Mouse (Mus musculus): ENCODE measurements around the gene Adra2a. TPM values are rescaled to one million over a fixed set of nuclear protein-coding genes. Genes with fewer than 3 reads are reported as not detected.

The Adra2a gene
- 0.31 and 0.35 TPM in 2 replicates for total RNA-seq (2017)

DNA sequence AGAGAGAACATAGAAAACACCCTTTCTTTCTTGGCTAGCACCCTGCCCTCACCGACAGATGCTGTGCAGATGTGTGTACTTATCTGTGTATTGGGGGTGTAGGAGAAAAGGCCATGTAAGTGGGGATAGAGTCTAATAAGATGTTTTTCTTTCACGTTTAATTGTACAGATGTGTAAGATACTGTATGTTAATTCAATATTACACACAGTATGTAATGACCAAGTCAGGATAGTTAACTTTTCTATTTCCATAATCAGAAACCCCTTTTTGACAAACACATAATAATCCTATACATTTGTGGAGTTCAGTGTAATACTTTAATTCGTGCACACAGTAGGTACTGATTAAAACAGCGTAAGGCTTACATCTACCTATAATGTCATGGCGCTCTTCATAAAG, at the start of gene Adra2a:
Adra2a (plus strand) TSS at position 301 of the 400 bp plus-strand sequence.
- no peak for ATAC-seq (replicated peaks in 1 of 2; ENCODE audit: insufficient read depth in 1 of 2, low FRiP score in 2 of 2, low TSS enrichment in 1 of 2, low read depth in 1 of 2, poor library complexity in 2 of 2, severe bottlenecking in 2 of 2)

DNA sequence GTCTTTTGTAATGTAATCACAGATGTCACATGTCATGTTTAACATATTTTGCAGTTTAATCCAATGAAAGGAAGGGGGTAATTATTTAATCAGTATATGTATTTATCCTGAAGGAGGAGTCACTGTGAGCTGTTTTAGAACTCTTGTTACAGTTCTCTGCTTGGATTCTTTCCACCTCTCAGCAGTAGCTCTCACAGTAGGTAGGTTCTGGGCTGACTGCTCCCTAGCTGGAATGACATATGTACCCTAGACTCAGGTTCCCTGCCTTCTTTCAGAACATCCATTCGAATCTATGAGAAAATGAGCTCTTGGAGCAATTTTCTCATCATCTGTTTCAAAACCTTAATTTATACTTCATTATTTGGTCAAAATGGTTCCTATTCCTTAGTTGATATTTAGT, 49.7 kb upstream of the Adra2a start:
- no peak for ATAC-seq (replicated peaks in 1 of 2; ENCODE audit: insufficient read depth in 1 of 2, low FRiP score in 2 of 2, low TSS enrichment in 1 of 2, low read depth in 1 of 2, poor library complexity in 2 of 2, severe bottlenecking in 2 of 2)

DNA sequence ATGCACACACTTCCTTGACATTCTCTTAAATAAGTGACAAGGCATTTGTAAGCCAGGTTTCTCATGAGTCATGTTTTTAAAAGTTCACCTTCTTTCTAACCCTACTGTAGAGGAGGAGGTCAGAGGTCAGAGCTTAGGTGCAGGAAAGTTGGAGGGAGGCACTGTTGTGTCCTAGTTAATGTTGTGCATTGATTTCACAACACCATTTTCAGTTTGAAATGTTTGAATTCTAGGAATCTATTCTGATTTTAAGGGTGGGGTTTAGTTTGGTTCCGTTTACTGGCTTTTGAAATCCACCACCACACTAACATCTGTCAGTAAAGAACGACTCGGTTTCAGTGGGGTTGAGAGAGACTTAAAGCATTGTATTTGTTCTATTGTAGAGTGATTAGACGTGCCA, 33.0 kb upstream of the Adra2a start:
- ATAC-seq (replicated peaks in 1 of 2; ENCODE audit: insufficient read depth in 1 of 2, low FRiP score in 2 of 2, low TSS enrichment in 1 of 2, low read depth in 1 of 2, poor library complexity in 2 of 2, severe bottlenecking in 2 of 2) = 0 out of 4 replicates have a peak, but pooled peaks of 1 of the 2 experiments have one; percentile 17

DNA sequence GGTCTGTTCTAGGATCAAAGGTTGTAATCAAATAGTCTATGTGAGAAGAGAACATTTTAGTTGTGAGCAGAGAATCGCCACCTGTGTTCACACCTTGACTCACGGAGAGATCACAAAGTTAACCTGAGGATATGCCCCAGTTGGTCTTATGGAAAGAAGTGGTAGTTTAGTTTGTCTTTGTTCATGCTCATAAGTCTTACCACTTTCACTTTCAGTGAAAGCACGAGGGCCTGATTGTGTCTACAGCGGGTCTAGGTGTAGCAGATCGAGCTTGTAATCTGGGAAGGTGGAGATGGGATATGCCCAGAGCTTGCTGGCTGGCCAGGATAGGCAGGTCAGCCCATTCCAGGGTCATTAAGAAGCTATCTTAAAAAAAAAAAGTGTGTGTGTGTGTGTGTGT, 29.0 kb upstream of the Adra2a start:
- no peak for ATAC-seq (replicated peaks in 1 of 2; ENCODE audit: insufficient read depth in 1 of 2, low FRiP score in 2 of 2, low TSS enrichment in 1 of 2, low read depth in 1 of 2, poor library complexity in 2 of 2, severe bottlenecking in 2 of 2)

DNA sequence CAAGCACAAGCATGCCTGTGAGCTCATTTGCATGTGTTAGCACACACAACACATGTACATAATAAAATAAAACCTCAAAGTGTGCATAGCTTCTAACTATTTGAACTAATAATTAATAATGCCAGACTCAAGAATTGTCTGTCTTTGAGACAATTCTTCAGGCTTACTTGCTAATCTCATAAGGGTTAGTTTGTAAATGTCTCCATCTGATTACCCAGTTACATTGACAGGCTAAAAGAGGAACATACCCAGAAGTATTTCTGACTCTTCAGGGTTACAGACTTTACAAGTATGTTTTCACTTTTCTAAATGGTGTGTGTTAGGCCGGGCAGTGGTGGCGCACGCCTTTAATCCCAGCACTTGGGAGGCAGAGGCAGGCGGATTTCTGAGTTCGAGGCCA, 28.4 kb upstream of the Adra2a start:
- 0 out of 4 replicates have a peak, but pooled peaks of 1 of the 2 experiments have one; percentile 59 for ATAC-seq (replicated peaks in 1 of 2; ENCODE audit: insufficient read depth in 1 of 2, low FRiP score in 2 of 2, low TSS enrichment in 1 of 2, low read depth in 1 of 2, poor library complexity in 2 of 2, severe bottlenecking in 2 of 2)

DNA sequence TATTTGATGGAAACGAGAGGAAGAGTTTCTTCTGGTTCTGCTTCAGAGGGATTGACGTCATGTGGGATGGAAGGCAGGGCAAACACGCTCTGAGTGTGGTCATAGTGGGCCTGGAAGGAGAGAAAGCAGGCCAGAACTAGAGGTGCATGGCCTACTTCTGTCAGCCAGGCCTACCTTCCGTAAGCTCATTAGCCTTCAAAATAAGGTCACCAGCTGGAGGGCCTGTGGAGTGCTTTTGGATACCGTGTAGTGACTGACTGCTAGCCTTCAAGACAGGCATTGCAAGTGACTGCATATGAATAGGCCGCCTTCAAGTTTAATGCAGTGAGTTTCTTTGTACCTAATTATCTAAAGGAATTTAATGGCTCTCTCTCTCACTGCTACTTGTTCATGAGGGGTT, 8.9 kb upstream of the Adra2a start:
- ATAC-seq (replicated peaks in 1 of 2; ENCODE audit: insufficient read depth in 1 of 2, low FRiP score in 2 of 2, low TSS enrichment in 1 of 2, low read depth in 1 of 2, poor library complexity in 2 of 2, severe bottlenecking in 2 of 2) = no peak

DNA sequence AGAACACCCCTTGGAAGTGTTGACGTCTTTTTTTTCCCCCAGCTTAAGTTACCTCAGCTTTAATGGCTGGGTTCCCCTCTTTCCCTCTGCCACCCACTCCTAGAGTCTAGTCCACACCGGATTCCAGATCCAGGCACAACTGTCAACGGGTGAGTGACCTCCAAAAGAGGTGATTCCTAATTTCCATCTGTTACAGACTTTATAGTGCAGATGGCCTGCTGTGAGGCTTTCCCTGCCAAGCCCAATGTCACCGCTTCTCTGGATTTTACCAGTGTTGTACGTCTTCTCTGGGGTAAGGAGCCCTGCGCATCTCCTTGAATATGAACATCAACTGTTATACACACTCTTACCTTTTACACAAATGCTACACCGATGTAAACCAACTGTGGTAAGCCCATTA, 4.5 kb upstream of the Adra2a start:
- no peak for ATAC-seq (replicated peaks in 1 of 2; ENCODE audit: insufficient read depth in 1 of 2, low FRiP score in 2 of 2, low TSS enrichment in 1 of 2, low read depth in 1 of 2, poor library complexity in 2 of 2, severe bottlenecking in 2 of 2)

DNA sequence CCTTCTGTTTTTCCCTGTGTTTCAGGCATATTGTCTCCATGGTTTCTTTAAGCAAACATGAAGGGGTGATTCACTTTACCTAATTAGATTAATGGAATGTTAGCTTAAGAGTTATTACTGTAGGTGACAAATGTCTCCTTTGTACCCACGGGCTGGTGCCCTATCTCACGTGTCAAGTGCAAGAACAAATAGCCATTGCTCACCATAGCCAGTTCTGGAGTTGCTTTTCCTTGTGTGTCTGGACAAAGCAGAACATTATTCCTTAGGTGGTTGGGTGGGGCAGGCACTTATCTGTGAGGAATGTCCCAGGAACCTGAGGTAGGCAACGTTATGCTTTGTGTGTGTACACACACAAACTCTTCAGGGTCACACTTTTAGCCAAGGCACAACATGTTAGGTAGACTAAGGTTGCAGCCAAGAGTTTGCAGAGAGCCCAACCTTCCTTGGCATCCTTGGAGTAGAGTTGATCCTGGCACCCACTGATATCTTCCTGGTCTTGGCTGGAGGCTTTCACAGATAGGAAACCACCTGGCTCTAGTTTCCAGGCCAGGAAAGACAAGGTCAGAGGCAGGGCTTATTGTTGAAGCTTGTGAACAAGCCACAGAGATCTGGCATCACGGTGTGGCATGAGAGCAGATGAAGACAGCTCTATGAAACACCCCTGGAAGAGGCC, 3.5 kb upstream of the Adra2a start:
- no peak for ATAC-seq (replicated peaks in 1 of 2; ENCODE audit: insufficient read depth in 1 of 2, low FRiP score in 2 of 2, low TSS enrichment in 1 of 2, low read depth in 1 of 2, poor library complexity in 2 of 2, severe bottlenecking in 2 of 2)

DNA sequence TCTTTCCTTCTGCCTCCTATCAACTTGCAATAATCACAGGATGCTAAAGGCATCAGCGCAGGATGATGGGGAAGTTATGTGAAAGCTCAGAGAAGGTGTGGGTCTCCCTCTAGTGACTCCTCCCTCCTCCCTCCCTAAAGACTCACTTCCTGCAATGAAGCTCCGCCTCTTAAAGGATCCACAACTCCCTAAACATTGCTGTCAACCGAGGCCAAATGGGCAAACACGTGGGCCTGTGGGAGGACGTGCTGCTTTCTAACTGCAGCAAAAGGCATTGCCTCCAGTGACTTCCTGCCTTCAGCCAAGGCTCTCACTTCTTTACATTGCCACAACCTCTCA, 3.0 kb upstream of the Adra2a start:
- ATAC-seq (replicated peaks in 1 of 2; ENCODE audit: insufficient read depth in 1 of 2, low FRiP score in 2 of 2, low TSS enrichment in 1 of 2, low read depth in 1 of 2, poor library complexity in 2 of 2, severe bottlenecking in 2 of 2) = peak; percentile 47 to 57; a peak in 3 of 4 replicates

DNA sequence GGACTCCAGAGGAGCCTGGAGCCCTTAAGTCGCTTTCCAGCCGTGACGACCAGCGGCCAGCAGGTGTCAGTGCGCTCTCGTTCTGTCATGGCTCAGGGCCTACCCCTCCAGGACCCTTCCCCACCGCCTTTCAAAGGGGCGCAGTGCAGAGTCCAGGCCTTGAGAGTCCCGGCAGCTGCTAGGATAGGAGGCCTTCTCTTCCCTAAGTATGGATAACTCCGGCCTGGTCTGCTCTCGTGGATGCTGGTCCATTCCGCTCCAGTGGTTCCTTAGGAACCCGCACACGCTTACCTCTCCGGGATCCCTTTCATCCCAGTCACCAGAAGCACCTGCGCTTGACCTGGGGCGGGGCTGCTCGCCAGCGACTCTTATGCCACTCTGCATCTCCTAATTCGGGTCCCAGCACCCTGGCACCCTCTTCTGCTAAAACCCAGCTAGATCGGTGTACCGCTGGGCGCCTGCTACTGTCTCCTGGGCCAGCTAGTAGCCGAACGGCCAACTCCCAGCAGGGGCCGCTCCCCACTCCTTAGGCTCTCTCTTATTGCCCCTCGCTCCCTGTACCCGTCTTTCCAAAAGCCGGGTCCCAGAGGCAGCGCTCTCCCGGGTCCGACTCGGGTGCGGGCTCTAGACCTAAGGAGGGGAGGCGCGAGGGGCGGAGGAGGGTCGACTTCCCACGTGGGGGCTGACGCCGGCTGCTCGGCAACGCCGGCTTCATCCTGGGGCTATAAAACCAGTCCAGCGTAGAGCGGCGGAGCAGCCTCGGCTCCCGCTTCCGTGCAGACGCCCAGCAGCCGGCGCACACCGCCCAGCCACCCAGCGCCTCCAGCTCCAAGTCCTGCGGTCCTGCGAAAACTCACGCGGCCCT, 788 bp downstream of the Adra2a start:
- peak in 1 of 2 experiments; percentile 31; a peak in 2 of 4 replicates for ATAC-seq (replicated peaks in 1 of 2; ENCODE audit: insufficient read depth in 1 of 2, low FRiP score in 2 of 2, low TSS enrichment in 1 of 2, low read depth in 1 of 2, poor library complexity in 2 of 2, severe bottlenecking in 2 of 2)

DNA sequence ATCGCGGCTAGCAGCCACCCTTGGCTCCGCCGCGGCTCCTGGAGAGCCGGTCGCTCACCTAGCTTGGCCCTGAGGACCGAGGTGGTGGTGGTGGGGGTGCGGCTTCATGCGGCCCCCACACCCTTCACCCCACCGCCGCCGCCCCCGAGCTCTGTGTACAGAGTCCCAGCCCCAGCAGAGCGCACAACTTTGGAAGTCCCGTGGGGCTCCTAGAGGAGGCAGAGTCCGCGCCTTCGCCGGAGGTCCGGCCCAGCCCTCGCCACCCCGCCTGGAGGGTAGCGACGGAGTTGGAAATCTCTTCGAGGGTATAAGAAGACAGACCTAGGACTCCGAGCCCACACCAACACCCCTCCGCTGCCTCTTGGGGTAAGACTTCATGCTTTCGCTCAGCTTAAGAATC, 1.5 kb downstream of the Adra2a start:
- ATAC-seq (replicated peaks in 1 of 2; ENCODE audit: insufficient read depth in 1 of 2, low FRiP score in 2 of 2, low TSS enrichment in 1 of 2, low read depth in 1 of 2, poor library complexity in 2 of 2, severe bottlenecking in 2 of 2) = no peak

DNA sequence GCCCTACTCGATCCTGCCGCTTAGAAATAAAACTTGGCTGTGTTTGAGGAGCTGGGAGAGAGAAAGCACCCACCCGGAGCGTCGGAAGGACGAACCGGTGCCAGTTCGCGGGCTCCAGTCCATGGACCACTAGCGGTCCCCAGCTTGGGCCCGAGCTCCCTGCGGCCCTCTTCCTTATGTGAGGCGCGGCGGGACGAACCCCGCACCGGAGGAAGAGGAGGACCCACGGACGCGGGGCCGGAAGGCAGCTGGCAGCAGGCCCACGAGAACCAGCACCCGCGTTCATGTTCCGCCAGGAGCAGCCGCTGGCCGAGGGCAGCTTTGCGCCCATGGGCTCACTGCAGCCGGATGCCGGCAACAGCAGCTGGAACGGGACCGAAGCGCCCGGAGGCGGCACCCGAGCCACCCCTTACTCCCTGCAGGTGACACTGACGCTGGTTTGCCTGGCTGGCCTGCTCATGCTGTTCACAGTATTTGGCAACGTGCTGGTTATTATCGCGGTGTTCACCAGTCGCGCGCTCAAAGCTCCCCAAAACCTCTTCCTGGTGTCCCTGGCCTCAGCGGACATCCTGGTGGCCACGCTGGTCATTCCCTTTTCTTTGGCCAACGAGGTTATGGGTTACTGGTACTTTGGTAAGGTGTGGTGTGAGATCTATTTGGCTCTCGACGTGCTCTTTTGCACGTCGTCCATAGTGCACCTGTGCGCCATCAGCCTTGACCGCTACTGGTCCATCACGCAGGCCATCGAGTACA, 2.2 kb downstream of the Adra2a start:
- no peak for ATAC-seq (replicated peaks in 1 of 2; ENCODE audit: insufficient read depth in 1 of 2, low FRiP score in 2 of 2, low TSS enrichment in 1 of 2, low read depth in 1 of 2, poor library complexity in 2 of 2, severe bottlenecking in 2 of 2)

DNA sequence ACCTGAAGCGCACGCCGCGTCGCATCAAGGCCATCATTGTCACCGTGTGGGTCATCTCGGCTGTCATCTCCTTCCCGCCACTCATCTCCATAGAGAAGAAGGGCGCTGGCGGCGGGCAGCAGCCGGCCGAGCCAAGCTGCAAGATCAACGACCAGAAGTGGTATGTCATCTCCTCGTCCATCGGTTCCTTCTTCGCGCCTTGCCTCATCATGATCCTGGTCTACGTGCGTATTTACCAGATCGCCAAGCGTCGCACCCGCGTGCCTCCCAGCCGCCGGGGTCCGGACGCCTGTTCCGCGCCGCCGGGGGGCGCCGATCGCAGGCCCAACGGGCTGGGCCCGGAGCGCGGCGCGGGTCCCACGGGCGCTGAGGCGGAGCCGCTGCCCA, 2.7 kb downstream of the Adra2a start:
- no peak for ATAC-seq (replicated peaks in 1 of 2; ENCODE audit: insufficient read depth in 1 of 2, low FRiP score in 2 of 2, low TSS enrichment in 1 of 2, low read depth in 1 of 2, poor library complexity in 2 of 2, severe bottlenecking in 2 of 2)

DNA sequence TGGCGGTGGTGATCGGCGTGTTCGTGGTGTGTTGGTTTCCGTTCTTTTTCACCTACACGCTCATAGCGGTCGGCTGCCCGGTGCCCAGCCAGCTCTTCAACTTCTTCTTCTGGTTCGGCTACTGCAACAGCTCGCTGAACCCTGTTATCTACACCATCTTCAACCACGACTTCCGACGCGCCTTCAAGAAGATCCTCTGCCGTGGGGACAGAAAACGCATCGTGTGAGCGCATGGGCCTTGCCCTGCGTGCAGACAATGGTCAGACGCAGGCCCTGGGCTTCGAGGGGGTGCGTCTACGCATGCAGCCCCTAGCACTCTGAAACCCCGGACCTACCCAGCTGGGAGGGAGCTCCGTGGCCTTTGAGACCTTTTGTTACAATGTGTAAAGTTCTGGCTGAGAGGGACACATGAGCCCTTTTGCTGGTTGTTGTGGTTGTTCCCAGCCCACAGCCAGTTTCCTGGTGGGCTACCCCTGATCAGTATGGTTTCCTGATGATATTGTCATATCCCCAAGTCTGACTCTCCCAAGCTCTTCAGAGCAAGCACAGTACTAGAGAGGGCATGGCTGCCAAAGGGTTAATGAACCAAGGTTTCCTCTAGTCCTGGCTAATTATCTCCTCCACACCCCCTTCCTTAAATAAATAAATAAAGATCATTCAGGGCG, 3.6 kb downstream of the Adra2a start:
- ATAC-seq (replicated peaks in 1 of 2; ENCODE audit: insufficient read depth in 1 of 2, low FRiP score in 2 of 2, low TSS enrichment in 1 of 2, low read depth in 1 of 2, poor library complexity in 2 of 2, severe bottlenecking in 2 of 2) = peak; percentile 61 to 67

DNA sequence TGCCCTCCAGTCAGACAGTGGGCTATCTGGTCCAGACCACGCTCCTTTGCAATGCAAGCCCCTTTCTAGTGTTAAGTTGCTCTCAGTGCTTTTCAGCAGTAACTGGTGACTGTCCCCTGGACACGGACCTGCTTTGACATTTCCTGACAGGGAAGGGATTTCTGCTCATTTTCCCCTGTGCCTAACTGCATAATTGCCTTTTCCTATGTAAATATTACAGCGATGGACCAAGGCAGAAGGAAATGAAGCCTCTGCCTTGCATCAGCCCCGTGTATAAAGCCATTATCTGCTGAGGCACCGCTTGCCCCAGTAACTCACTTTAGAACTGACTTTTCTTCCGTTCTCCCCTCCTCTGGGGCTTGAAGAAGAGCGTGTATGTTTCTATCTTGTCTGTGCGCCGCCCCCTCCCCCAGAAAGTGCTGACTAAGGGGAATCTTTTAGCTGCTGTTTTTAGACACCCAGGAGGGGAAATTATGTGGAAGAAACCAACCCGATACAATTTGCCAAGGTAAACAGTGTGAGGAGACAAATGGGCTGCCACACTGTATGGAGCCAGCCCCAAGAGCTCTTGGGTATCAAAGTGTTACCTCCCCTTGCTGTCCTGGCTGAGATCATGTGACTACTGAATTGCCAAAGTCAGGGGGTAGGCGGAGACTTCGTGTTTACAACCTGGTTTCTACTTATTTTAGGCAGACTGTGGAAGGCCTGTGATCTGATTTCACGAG, 4.4 kb downstream of the Adra2a start:
- ATAC-seq (replicated peaks in 1 of 2; ENCODE audit: insufficient read depth in 1 of 2, low FRiP score in 2 of 2, low TSS enrichment in 1 of 2, low read depth in 1 of 2, poor library complexity in 2 of 2, severe bottlenecking in 2 of 2) = no peak

DNA sequence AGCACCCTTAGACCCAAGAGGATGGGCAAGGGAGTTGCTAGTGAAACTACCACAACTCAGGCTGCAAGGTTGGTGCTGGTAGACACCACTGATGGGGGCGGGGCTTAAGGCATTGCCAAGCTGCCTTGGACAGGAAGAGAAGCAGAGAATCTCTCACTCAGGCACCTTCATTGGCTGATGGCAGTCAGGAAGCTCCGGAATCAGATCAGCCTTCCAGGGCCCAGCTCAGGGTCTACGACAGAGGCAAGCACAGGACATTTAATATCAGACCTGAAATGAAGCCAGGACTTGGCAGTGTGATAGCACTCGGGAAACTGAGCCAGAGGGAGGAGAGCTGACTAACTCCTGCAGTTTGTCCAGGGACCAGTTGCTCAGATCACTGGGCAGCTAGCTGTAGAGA, 7.7 kb downstream of the Adra2a start:
- ATAC-seq (replicated peaks in 1 of 2; ENCODE audit: insufficient read depth in 1 of 2, low FRiP score in 2 of 2, low TSS enrichment in 1 of 2, low read depth in 1 of 2, poor library complexity in 2 of 2, severe bottlenecking in 2 of 2) = no peak

DNA sequence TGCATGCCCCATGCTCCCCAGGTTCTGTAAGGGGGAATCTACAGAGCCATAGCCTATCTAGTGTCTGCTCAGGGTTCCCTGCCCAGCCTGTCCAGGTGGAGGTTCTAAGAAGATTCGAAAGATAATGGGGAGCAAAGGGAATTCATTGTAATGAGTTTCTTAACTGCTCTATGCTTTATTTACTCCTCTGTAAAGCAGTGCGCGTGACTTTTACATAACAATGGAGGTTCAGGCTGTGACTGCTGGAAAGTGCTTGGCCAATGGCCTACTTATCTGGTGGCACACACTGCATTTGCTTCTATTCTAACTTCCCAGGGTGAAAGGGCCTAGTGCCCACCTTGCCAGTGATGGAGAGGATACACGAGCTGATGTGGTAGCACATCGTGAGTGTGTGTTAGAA, 11.9 kb downstream of the Adra2a start:
- ATAC-seq (replicated peaks in 1 of 2; ENCODE audit: insufficient read depth in 1 of 2, low FRiP score in 2 of 2, low TSS enrichment in 1 of 2, low read depth in 1 of 2, poor library complexity in 2 of 2, severe bottlenecking in 2 of 2) = no peak
